Mouse (Mus musculus) hindbrain, embryonic 11.5 days (tissue): ENCODE data around the gene Nek8. TPM values are rescaled to one million over a fixed set of nuclear protein-coding genes. Genes with fewer than 3 reads are reported as not detected.

Experiments
- ATAC-seq: fragments of 200-750 bp; cut with Nextera tagmentation; 2 replicates; pipeline ENCODE4 v1.8.0; 2017; ENCODE audit warnings: mild to moderate bottlenecking, moderate TSS enrichment, moderate library complexity; ENCODE audit not compliant: low FRiP score
- DNase-seq: peaks from one replicate; pipeline ENCODE4 v3.0.0-alpha.2; 2015; ENCODE audit warnings: low spot score
- H3K27ac ChIP-seq: fragments of 300-500 bp; sonication (generic); 2 replicates; pipeline ENCODE4 v1.5.1; 2014; ENCODE audit warnings: mild to moderate bottlenecking, low read depth, low read length
- H3K27me3 ChIP-seq: fragments of 300-500 bp; sonication (generic); 2 replicates; pipeline ENCODE4 v1.6.1; 2014; ENCODE audit warnings: mild to moderate bottlenecking, low read length, moderate library complexity, mixed read lengths; ENCODE audit not compliant: control insufficient read depth, insufficient read depth
- H3K36me3 ChIP-seq: fragments of 300-500 bp; sonication (generic); 2 replicates; pipeline ENCODE4 v1.6.1; 2014; ENCODE audit warnings: mild to moderate bottlenecking, low read length, moderate library complexity, mixed read lengths; ENCODE audit not compliant: control insufficient read depth, insufficient read depth
- H3K4me1 ChIP-seq: fragments of 300-500 bp; sonication (generic); replicated peaks from 2 replicates; pipeline ENCODE4 v1.6.1; 2014; ENCODE audit warnings: low read length, mixed read lengths; ENCODE audit not compliant: control insufficient read depth, insufficient read depth
- H3K4me2 ChIP-seq: fragments of 300-500 bp; sonication (generic); replicated peaks from 2 replicates; pipeline ENCODE4 v1.6.1; 2014; ENCODE audit warnings: mild to moderate bottlenecking, low read depth, low read length
- H3K4me3 ChIP-seq: fragments of 300-500 bp; sonication (generic); 2 replicates; pipeline ENCODE4 v1.5.1; 2014; ENCODE audit warnings: low read depth, low read length
- H3K9ac ChIP-seq: fragments of 300-500 bp; sonication (generic); 2 replicates; pipeline ENCODE4 v1.6.1; 2014; ENCODE audit warnings: low read depth, low read length
- H3K9me3 ChIP-seq: fragments of 300-500 bp; sonication (generic); 2 replicates; pipeline ENCODE4 v1.6.1; 2016; ENCODE audit warnings: low read length; ENCODE audit not compliant: control insufficient read depth
- WGBS: fragments of 180-500 bp; shearing (Covaris S2); extraction: QIAGEN DNeasy Blood & Tissue Kit; methylation state at CpG from one replicate; pipeline ENCODE4 v1.1.7; 2014; 5-methylcytosine and 5-hydroxymethylcytosine counted together
- polyA plus RNA-seq: library from polyadenylated mRNA; unstranded; fragments of >200 nt; fragmentation: Nextera tagmentation; extraction: Ambion mirVana; gene quantifications from 2 replicates; pipeline ENCODE4 v1.2.1, GENCODE M21; 2014

Gene Nek8
- polyA plus RNA-seq, 1 experiment from 2014 or later, result 5.2 TPM

- H3K4me2 ChIP-seq, result no peak overlapping the region
- no peaks in the 10 kb centered on the region for H3K27me3 ChIP-seq
- H3K4me3 ChIP-seq, result no peak overlapping the region
- peaks cover 18% of the 10 kb centered on the region for H3K4me1 ChIP-seq
- no peak overlapping the region for H3K27ac ChIP-seq
- no peaks in the 10 kb centered on the region for H3K9me3 ChIP-seq
- no peaks in the 10 kb centered on the region for H3K36me3 ChIP-seq
- ATAC-seq, result no peak
- DNase-seq, result no peak
- no peak overlapping the region for H3K9ac ChIP-seq
- WGBS, result 91% methylated on average over 3 of the region's 3 CpGs
Observed at GRCm38 (mm10) chr11:78174506-78174905, 2.0 kb downstream of the Nek8 start.

- 87% methylated on average over 19 of the region's 19 CpGs for WGBS
- ATAC-seq (no peak), DNase-seq (no peak)
- no peaks in the 10 kb centered on the region for H3K9me3 ChIP-seq
- H3K36me3 ChIP-seq, result no peaks in the 10 kb centered on the region
- H3K4me2 ChIP-seq, result no peak overlapping the region
- H3K9ac ChIP-seq, result no peak overlapping the region
- H3K27ac ChIP-seq, result no peak overlapping the region
- H3K4me3 ChIP-seq, result no peak overlapping the region
- peaks cover 8% of the 10 kb centered on the region; the same call in 1 of the 2 replicates for H3K4me1 ChIP-seq
- no peaks in the 10 kb centered on the region for H3K27me3 ChIP-seq
Observed at GRCm38 (mm10) chr11:78172748-78173383, 3.6 kb downstream of the Nek8 start.

GRCm38 (mm10) chr11:78172034-78172747 is 4.3 kb downstream of the Nek8 start:
- no peaks in the 10 kb centered on the region for H3K36me3 ChIP-seq
- no peak for ATAC-seq
- H3K9ac ChIP-seq, result no peak overlapping the region
- H3K27ac ChIP-seq, result no peak overlapping the region
- DNase-seq, result no peak
- H3K4me1 ChIP-seq, result peaks cover 3% of the 10 kb centered on the region; the same call in 1 of the 2 replicates
- 81% methylated on average over 16 of the region's 16 CpGs for WGBS
- H3K4me2 ChIP-seq, result no peak overlapping the region
- H3K4me3 ChIP-seq, result no peak overlapping the region
- no peaks in the 10 kb centered on the region for H3K27me3 ChIP-seq
- no peaks in the 10 kb centered on the region for H3K9me3 ChIP-seq

- no peak for ATAC-seq
- H3K27me3 ChIP-seq, result no peaks in the 10 kb centered on the region
- no peaks in the 10 kb centered on the region for H3K9me3 ChIP-seq
- no peak overlapping the region for H3K4me3 ChIP-seq
- H3K4me1 ChIP-seq, result no peaks in the 10 kb centered on the region
- H3K9ac ChIP-seq, result no peak overlapping the region
- DNase-seq, result no peak
- no peak overlapping the region for H3K4me2 ChIP-seq
- H3K27ac ChIP-seq, result no peak overlapping the region
- no peaks in the 10 kb centered on the region for H3K36me3 ChIP-seq
- 68% methylated on average over 4 of the region's 4 CpGs for WGBS
Observed at GRCm38 (mm10) chr11:78171328-78171727, 5.1 kb downstream of the Nek8 start.

GRCm38 (mm10) chr11:78170306-78170705 is 6.2 kb downstream of the Nek8 start:
- no peak overlapping the region for H3K27ac ChIP-seq
- no peaks in the 10 kb centered on the region for H3K9me3 ChIP-seq
- H3K9ac ChIP-seq, result no peak overlapping the region
- H3K27me3 ChIP-seq, result no peaks in the 10 kb centered on the region
- H3K36me3 ChIP-seq, result no peaks in the 10 kb centered on the region
- no peak overlapping the region for H3K4me2 ChIP-seq
- DNase-seq (no peak), ATAC-seq (no peak)
- no peak overlapping the region for H3K4me3 ChIP-seq
- 92% methylated on average over 15 of the region's 15 CpGs for WGBS
- H3K4me1 ChIP-seq, result no peaks in the 10 kb centered on the region

- Histone ChIP-seq H3K4me1 (no peaks in the 10 kb centered on the region), H3K9ac (no peak overlapping the region), H3K9me3 (no peaks in the 10 kb centered on the region), H3K4me3 (no peak overlapping the region), H3K36me3 (no peaks in the 10 kb centered on the region), H3K27me3 (no peaks in the 10 kb centered on the region), H3K4me2 (no peak overlapping the region), H3K27ac (no peak overlapping the region)
- no peak for DNase-seq
- no peak for ATAC-seq
- WGBS, result 63% methylated on average over 19 of the region's 19 CpGs
Observed at GRCm38 (mm10) chr11:78168541-78169468, 7.7 kb downstream of the Nek8 start.

- no peaks in the 10 kb centered on the region for H3K27me3 ChIP-seq
- H3K9me3 ChIP-seq, result no peaks in the 10 kb centered on the region
- no peaks in the 10 kb centered on the region for H3K36me3 ChIP-seq
- H3K4me1 ChIP-seq, result peaks cover 10% of the 10 kb centered on the region
- DNase-seq (no peak), ATAC-seq (no peak)
- no peak overlapping the region for H3K9ac ChIP-seq
- no peak overlapping the region for H3K4me3 ChIP-seq
- 87% methylated on average over 14 of the region's 14 CpGs for WGBS
- H3K4me2 ChIP-seq, result no peak overlapping the region
- no peak overlapping the region for H3K27ac ChIP-seq
Observed at GRCm38 (mm10) chr11:78167257-78167959, 9.1 kb downstream of the Nek8 start.

GRCm38 (mm10) chr11:78166640-78167039 is 9.8 kb downstream of the Nek8 start:
- DNase-seq (no peak), ATAC-seq (no peak)
- WGBS, result 74% methylated on average over 6 of the region's 6 CpGs
- H3K27ac ChIP-seq, result no peak overlapping the region
- no peak overlapping the region for H3K9ac ChIP-seq
- H3K4me3 ChIP-seq, result no peak overlapping the region
- peaks cover 3% of the 10 kb centered on the region; the same call in 1 of the 2 replicates for H3K36me3 ChIP-seq
- H3K9me3 ChIP-seq, result no peaks in the 10 kb centered on the region
- no peaks in the 10 kb centered on the region for H3K27me3 ChIP-seq
- peaks cover 11% of the 10 kb centered on the region for H3K4me1 ChIP-seq
- no peak overlapping the region for H3K4me2 ChIP-seq
